Comparison of ENCODE assay signal across 23 mouse cellular contexts in the genomic region with DNA sequence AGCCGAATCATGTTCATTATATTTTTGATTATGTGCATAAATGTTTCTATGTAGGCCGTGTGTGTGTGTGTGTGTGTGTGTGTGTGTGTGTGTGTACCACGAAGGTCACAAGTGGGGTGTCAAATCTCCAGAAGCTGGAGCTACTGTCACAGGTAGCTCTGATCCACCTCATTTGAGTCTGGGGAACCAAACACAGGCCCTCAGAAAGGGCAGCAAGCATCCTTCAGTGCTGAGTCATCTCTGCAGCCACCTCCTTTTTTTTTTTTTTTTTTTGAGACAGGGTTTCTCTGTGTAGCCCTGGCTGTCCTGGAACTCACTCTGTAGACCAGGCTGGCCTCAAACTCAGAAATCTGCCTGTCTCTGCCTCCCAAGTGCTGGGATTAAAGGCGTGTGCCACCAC. TPM values are rescaled to one million over a fixed set of nuclear protein-coding genes. Genes with fewer than 3 reads are reported as not detected.
DNase-seq lines count a peak whose midpoint lies in the region; ATAC-seq and TF ChIP-seq lines count a peak whose summit lies in the region.
"Not testable (repeated sequence)": the region's sequence is repeated elsewhere in the genome, so short reads cannot be mapped to it uniquely, and the experiment has no call there.
"Had no signal": no experiment of that assay in that cellular context is flagged by ENCODE, and none has a peak within 500 bp of the region (broad histone marks: within the 10 kb centered on the region; RNA-seq: fewer than 3 reads in every experiment).

No protein-coding gene starts in this region.

- WGBS in bone marrow, adult 2 months = 64% methylated on average over 4 of the region's 4 CpGs
- WGBS in heart, embryonic 11.5 days (ENCODE audit: insufficient replicate concordance) = 69% methylated on average over 4 of the region's 4 CpGs
- WGBS in liver, embryonic 13.5 days (ENCODE audit: insufficient replicate concordance) = 64% methylated on average over 4 of the region's 4 CpGs
- 47% methylated on average over 4 of the region's 4 CpGs for WGBS in liver, embryonic 16.5 days (ENCODE audit: insufficient replicate concordance)

- in situ Hi-C loops in CH12.LX (cut with MboI; ENCODE audit: low pct_ligation_motif_present, low pct_unique_long_range_greater_than_20kb, low sequenced_read_pairs) = not testable (repeated sequence)

- not testable (repeated sequence) for H3K4me2 ChIP-seq in CH12.LX (ENCODE audit: insufficient read depth, low read depth, poor library complexity, severe bottlenecking)
- 0 out of 2 replicates have a peak overlapping the region, but pooled peaks have one; percentile 16 for H3K4me2 ChIP-seq in heart, embryonic 11.5 days
- peak overlapping the region; percentile 78 for H3K4me2 ChIP-seq in liver, embryonic 13.5 days
- peak overlapping the region; percentile 84 for H3K4me2 ChIP-seq in liver, embryonic 16.5 days (ENCODE audit: low read depth, low read length)

- not testable (repeated sequence) for TF ChIP-seq POLR2A in CH12.LX (IDR thresholded peaks at IDR 0.05; ENCODE audit: low read depth, low read length); bone marrow, adult 2 months (IDR thresholded peaks at IDR 0.05; ENCODE audit: borderline replicate concordance, control insufficient read depth, low read depth, low read length)

- H3K4me1 ChIP-seq in CH12.LX (ENCODE audit: control insufficient read depth in 1 of 2, insufficient read depth in 2 of 2) = peaks cover 0 to 12% of the 10 kb centered on the region in 2 experiments; a peak in 1 of 4 replicates
- not testable (repeated sequence) for H3K4me1 ChIP-seq in bone marrow, adult 2 months (ENCODE audit: control insufficient read depth, insufficient read depth, low read length); heart, embryonic 11.5 days (ENCODE audit: control insufficient read depth, insufficient read depth, low read length)
- H3K4me1 ChIP-seq in erythroblast, embryonic 14.5 days (ENCODE audit: control insufficient read depth) = peaks cover 70% of the 10 kb centered on the region
- H3K4me1 ChIP-seq in liver, embryonic 13.5 days (replicated peaks) = peaks cover 72% of the 10 kb centered on the region
- H3K4me1 ChIP-seq in liver, embryonic 16.5 days (ENCODE audit: control insufficient read depth, low read depth, low read length) = peaks cover 47% of the 10 kb centered on the region

- not testable (repeated sequence) for H3K27ac ChIP-seq in CH12.LX (ENCODE audit: insufficient read depth, low read depth); heart, embryonic 11.5 days (ENCODE audit: low read depth, low read length)
- peak overlapping the region; percentile 69 for H3K27ac ChIP-seq in bone marrow, adult 2 months (ENCODE audit: control insufficient read depth, insufficient read depth, low read depth, low read length, poor library complexity)
- H3K27ac ChIP-seq in liver, embryonic 13.5 days = peak overlapping the region; percentile 99
- peak overlapping the region; percentile 98 for H3K27ac ChIP-seq in liver, embryonic 16.5 days (ENCODE audit: low read length)

- TF ChIP-seq CTCF in CH12.LX (conservative IDR thresholded peaks at IDR 0.05 in 1 of 2, IDR thresholded peaks at IDR 0.05 in 1 of 2; ENCODE audit: low read depth in 2 of 2, low read length in 2 of 2); bone marrow, adult 2 months (IDR thresholded peaks at IDR 0.05; ENCODE audit: control insufficient read depth, insufficient read depth, low read length): not testable (repeated sequence)

- H3K27me3 ChIP-seq in CH12.LX (replicated peaks); erythroblast, embryonic 14.5 days (ENCODE audit: control insufficient read depth); heart, embryonic 11.5 days (ENCODE audit: control insufficient read depth, insufficient read depth, low read length); liver, embryonic 13.5 days; liver, embryonic 16.5 days (ENCODE audit: control insufficient read depth, insufficient read depth, low read depth, low read length): not testable (repeated sequence)

- not testable (repeated sequence) for DNase-seq in CH12.LX (ENCODE audit: extremely low read depth)
- peak; percentile 64 for DNase-seq in liver
- peak; percentile 54 for DNase-seq in liver, embryonic 13.5 days
- peak; percentile 39 to 51 for DNase-seq in spleen, postnatal 10 days (ENCODE audit: low spot score in 2 of 2)

- TF ChIP-seq RAD21 in CH12.LX (IDR thresholded peaks at IDR 0.05; ENCODE audit: low read depth, low read length) = not testable (repeated sequence)

- ATAC-seq in heart, embryonic 11.5 days (replicated peaks; ENCODE audit: insufficient number of reproducible peaks, low FRiP score, low TSS enrichment); liver, embryonic 13.5 days (ENCODE audit: low read depth); liver, embryonic 16.5 days (ENCODE audit: low read depth): not testable (repeated sequence)

- H3K36me3 ChIP-seq in CH12.LX (replicated peaks in 1 of 2; ENCODE audit: control insufficient read depth in 1 of 2, insufficient read depth in 1 of 2, low read length in 1 of 2); heart, embryonic 11.5 days (ENCODE audit: control insufficient read depth, insufficient read depth, low read length); liver, embryonic 16.5 days (ENCODE audit: control insufficient read depth, insufficient read depth): not testable (repeated sequence)
- H3K36me3 ChIP-seq in erythroblast, embryonic 14.5 days (ENCODE audit: control insufficient read depth) = peaks cover 72% of the 10 kb centered on the region
- H3K36me3 ChIP-seq in liver, embryonic 13.5 days = peaks cover 28% of the 10 kb centered on the region

- not testable (repeated sequence) for H3K9me3 ChIP-seq in CH12.LX (replicated peaks; ENCODE audit: low read length); erythroblast, embryonic 14.5 days (ENCODE audit: control insufficient read depth, low read length); heart, embryonic 11.5 days (replicated peaks; ENCODE audit: control insufficient read depth, low read length); liver, embryonic 13.5 days (replicated peaks); liver, embryonic 16.5 days (replicated peaks; ENCODE audit: control insufficient read depth, low read length)

- not testable (repeated sequence) for H3K9ac ChIP-seq in CH12.LX (ENCODE audit: insufficient read depth, low read depth); heart, embryonic 11.5 days (ENCODE audit: low read depth, low read length)
- peak overlapping the region; percentile 87 for H3K9ac ChIP-seq in liver, embryonic 13.5 days
- H3K9ac ChIP-seq in liver, embryonic 16.5 days (ENCODE audit: low read depth, low read length) = peak overlapping the region; percentile 71

- dilution Hi-C loops in CH12.LX (cut with MboI; ENCODE audit: extremely low pct_ligation_motif_present, extremely low pct_unique_long_range_greater_than_20kb, low sequenced_read_pairs) = not testable (repeated sequence)

- not testable (repeated sequence) for H3K4me3 ChIP-seq in CH12.LX (replicated peaks in 1 of 3; ENCODE audit: low read depth in 2 of 3, low read length in 2 of 3, poor library complexity in 1 of 3); bone marrow, adult 2 months (replicated peaks; ENCODE audit: control insufficient read depth, low read depth, low read length); heart, embryonic 11.5 days (ENCODE audit: low read depth, low read length)
- H3K4me3 ChIP-seq in erythroblast, embryonic 14.5 days (replicated peaks) = peak overlapping the region; percentile 32
- peak overlapping the region; percentile 30; the same call in 1 of the 2 replicates for H3K4me3 ChIP-seq in liver, embryonic 13.5 days (replicated peaks)
- peak overlapping the region; percentile 34 for H3K4me3 ChIP-seq in liver, embryonic 16.5 days (ENCODE audit: low read depth, low read length)

- not testable (repeated sequence) for H3K79me2 ChIP-seq in CH12.LX (replicated peaks; ENCODE audit: control insufficient read depth, extremely low read depth, insufficient read depth, poor library complexity, severe bottlenecking)

- not testable (repeated sequence) for TF ChIP-seq EP300 in CH12.LX (IDR thresholded peaks at IDR 0.05; ENCODE audit: low read length)

RNA-seq across cellular contexts. Expression of gene Hba-a2, which starts 3.5 kb away (rescaled TPM):
- total RNA-seq in CH12.LX (2012; rRNA removed) (2.6 and 4.6 TPM in 2 replicates), CH12.LX (2014; rRNA removed) (2.9 and 3.1 TPM in 2 replicates)
- 10.3 and 13.3 TPM in 2 replicates for polyA plus RNA-seq in CH12.LX (2012; ENCODE audit: insufficient read length, low read depth)
- polyA plus RNA-seq in bone marrow, adult 2 months (2011; ENCODE audit: insufficient read depth, insufficient read length, low replicate concordance, missing spikeins) = 164,365 and 299,309 TPM in 2 replicates
- 130,484 and 191,888 TPM in 2 replicates for polyA plus RNA-seq in erythroblast, embryonic 14.5 days (2012)
- 18,841 and 22,217 TPM in 2 replicates for polyA plus RNA-seq in heart, embryonic 11.5 days (2014; fragmentation: Nextera tagmentation; extraction: Ambion mirVana)
- 140,141 and 155,581 TPM in 2 replicates for polyA plus RNA-seq in liver, embryonic 13.5 days (2015; fragmentation: Nextera tagmentation; extraction: Ambion mirVana)
- 165,200 and 165,281 TPM in 2 replicates for polyA plus RNA-seq in liver, embryonic 16.5 days (2015; fragmentation: Nextera tagmentation; extraction: Ambion mirVana)
- polyA plus RNA-seq: Patski had no signal

RNA-seq across cellular contexts. Expression of gene Hbq1b, which starts 6.1 kb away (rescaled TPM):
- total RNA-seq in CH12.LX (2012; rRNA removed) (not detected in 2 replicates), CH12.LX (2014; rRNA removed) (not detected in 2 replicates)
- not detected in 2 replicates for polyA plus RNA-seq in CH12.LX (2012; ENCODE audit: insufficient read length, low read depth)
- polyA plus RNA-seq in bone marrow, adult 2 months (2011; ENCODE audit: insufficient read depth, insufficient read length, low replicate concordance, missing spikeins) = 44.2 and 73.9 TPM in 2 replicates
- polyA plus RNA-seq in erythroblast, embryonic 14.5 days (2012) = 7.5 and 8.6 TPM in 2 replicates
- 23.0 and 24.4 TPM in 2 replicates for polyA plus RNA-seq in heart, embryonic 11.5 days (2014; fragmentation: Nextera tagmentation; extraction: Ambion mirVana)
- polyA plus RNA-seq in liver, embryonic 13.5 days (2015; fragmentation: Nextera tagmentation; extraction: Ambion mirVana) = 111 and 141 TPM in 2 replicates
- polyA plus RNA-seq in liver, embryonic 16.5 days (2015; fragmentation: Nextera tagmentation; extraction: Ambion mirVana) = 158 and 159 TPM in 2 replicates
- total RNA-seq: adrenal gland, adult 18-20 months; adrenal gland, postnatal 36 days; common myeloid progenitor, adult 5-6 weeks; gastrocnemius, adult 2 months; gastrocnemius, postnatal 4 days had no signal
- polyA plus RNA-seq: inflammation-experienced regulatory T-cells, adult 6 months; Patski had no signal

RNA-seq across cellular contexts. Expression of gene Hbq1a, which starts 7.0 kb away (rescaled TPM):
- total RNA-seq in CH12.LX (2012; rRNA removed) = not detected in 2 replicates
- total RNA-seq in CH12.LX (2014; rRNA removed) = not detected in 2 replicates
- not detected in 2 replicates for polyA plus RNA-seq in CH12.LX (2012; ENCODE audit: insufficient read length, low read depth)
- 9.2 and 12.0 TPM in 2 replicates for polyA plus RNA-seq in bone marrow, adult 2 months (2011; ENCODE audit: insufficient read depth, insufficient read length, low replicate concordance, missing spikeins)
- 0.09 and 1.1 TPM in 2 replicates for polyA plus RNA-seq in erythroblast, embryonic 14.5 days (2012)
- 0.64 and 1.2 TPM in 2 replicates for polyA plus RNA-seq in heart, embryonic 11.5 days (2014; fragmentation: Nextera tagmentation; extraction: Ambion mirVana)
- polyA plus RNA-seq in liver, embryonic 13.5 days (2015; fragmentation: Nextera tagmentation; extraction: Ambion mirVana) = 5.6 and 6.1 TPM in 2 replicates
- polyA plus RNA-seq in liver, embryonic 16.5 days (2015; fragmentation: Nextera tagmentation; extraction: Ambion mirVana) = 6.4 and 7.3 TPM in 2 replicates
- total RNA-seq: adrenal gland, adult 18-20 months; adrenal gland, postnatal 10 days; common myeloid progenitor, adult 5-6 weeks; gastrocnemius, adult 2 months; gastrocnemius, postnatal 14 days; gastrocnemius, postnatal 4 days had no signal
- polyA plus RNA-seq: forebrain, embryonic 11.5 days; hindbrain, embryonic 11.5 days; inflammation-experienced regulatory T-cells, adult 6 months; Patski had no signal

RNA-seq across cellular contexts. Expression of gene Hba-a1, which starts 9.5 kb away (rescaled TPM):
- total RNA-seq in CH12.LX (2012; rRNA removed) (1.9 and 4.9 TPM in 2 replicates), CH12.LX (2014; rRNA removed) (4.1 and 5.2 TPM in 2 replicates)
- polyA plus RNA-seq in CH12.LX (2012; ENCODE audit: insufficient read length, low read depth) = 3.3 and 4.7 TPM in 2 replicates
- polyA plus RNA-seq in bone marrow, adult 2 months (2011; ENCODE audit: insufficient read depth, insufficient read length, low replicate concordance, missing spikeins) = 17,767 and 55,751 TPM in 2 replicates
- 387,305 and 409,151 TPM in 2 replicates for polyA plus RNA-seq in erythroblast, embryonic 14.5 days (2012)
- 8,943 and 11,032 TPM in 2 replicates for polyA plus RNA-seq in heart, embryonic 11.5 days (2014; fragmentation: Nextera tagmentation; extraction: Ambion mirVana)
- polyA plus RNA-seq in liver, embryonic 13.5 days (2015; fragmentation: Nextera tagmentation; extraction: Ambion mirVana) = 56,818 and 64,288 TPM in 2 replicates
- 72,809 and 72,929 TPM in 2 replicates for polyA plus RNA-seq in liver, embryonic 16.5 days (2015; fragmentation: Nextera tagmentation; extraction: Ambion mirVana)
- polyA plus RNA-seq: Patski had no signal

RNA-seq across cellular contexts. Expression of gene Hba-x, which starts 16.6 kb away (rescaled TPM):
- total RNA-seq in CH12.LX (2012; rRNA removed) = not detected in 2 replicates
- not detected in 2 replicates for total RNA-seq in CH12.LX (2014; rRNA removed)
- polyA plus RNA-seq in CH12.LX (2012; ENCODE audit: insufficient read length, low read depth) = not detected in 2 replicates
- 2.6 and 3.5 TPM in 2 replicates for polyA plus RNA-seq in bone marrow, adult 2 months (2011; ENCODE audit: insufficient read depth, insufficient read length, low replicate concordance, missing spikeins)
- polyA plus RNA-seq in erythroblast, embryonic 14.5 days (2012) = 158 and 188 TPM in 2 replicates
- 9,744 and 12,458 TPM in 2 replicates for polyA plus RNA-seq in heart, embryonic 11.5 days (2014; fragmentation: Nextera tagmentation; extraction: Ambion mirVana)
- 289 and 430 TPM in 2 replicates for polyA plus RNA-seq in liver, embryonic 13.5 days (2015; fragmentation: Nextera tagmentation; extraction: Ambion mirVana)
- 43.7 and 47.4 TPM in 2 replicates for polyA plus RNA-seq in liver, embryonic 16.5 days (2015; fragmentation: Nextera tagmentation; extraction: Ambion mirVana)
- total RNA-seq: adrenal gland, adult 18-20 months; adrenal gland, postnatal 10 days; adrenal gland, postnatal 36 days; common myeloid progenitor, adult 5-6 weeks; forebrain, postnatal 0 days; gastrocnemius, adult 2 months; gastrocnemius, postnatal 14 days; gastrocnemius, postnatal 4 days; heart, adult 18-20 months; heart, postnatal 14 days; hindbrain, postnatal 0 days had no signal
- polyA plus RNA-seq: forebrain, postnatal 0 days; hindbrain, postnatal 0 days; inflammation-experienced regulatory T-cells, adult 6 months; Patski had no signal

Comparison
In these comparisons a context has a peak if more than half of its experiments do, and no peak if none do; other contexts are left out.
1. RNA of gene Hba-a2, which starts 3.5 kb away (polyA plus RNA-seq): 165,200 to 165,281 TPM in liver, embryonic 16.5 days, 164,365 to 299,309 TPM in bone marrow, adult 2 months, 140,141 to 155,581 TPM in liver, embryonic 13.5 days, 130,484 to 191,888 TPM in erythroblast, embryonic 14.5 days and 18,841 to 22,217 TPM in heart, embryonic 11.5 days; 10.3 to 13.3 TPM in CH12.LX; every median in the first group is over 1,000 times any median in the second.